Mouse (Mus musculus) thymus, adult 18-20 months (tissue): ENCODE measurements around the gene Rps11.
"Not testable (repeated sequence)": the region's sequence is repeated elsewhere in the genome, so short reads cannot be mapped to it uniquely, and the experiment has no call there.

ENCODE experiments used
- DNase-seq, 2 experiments: peaks; one replicate each; pipeline ENCODE4 v3.0.0; 2022; ENCODE audit warnings: mixed read lengths in 2 of 2

The Rps11 gene

DNA sequence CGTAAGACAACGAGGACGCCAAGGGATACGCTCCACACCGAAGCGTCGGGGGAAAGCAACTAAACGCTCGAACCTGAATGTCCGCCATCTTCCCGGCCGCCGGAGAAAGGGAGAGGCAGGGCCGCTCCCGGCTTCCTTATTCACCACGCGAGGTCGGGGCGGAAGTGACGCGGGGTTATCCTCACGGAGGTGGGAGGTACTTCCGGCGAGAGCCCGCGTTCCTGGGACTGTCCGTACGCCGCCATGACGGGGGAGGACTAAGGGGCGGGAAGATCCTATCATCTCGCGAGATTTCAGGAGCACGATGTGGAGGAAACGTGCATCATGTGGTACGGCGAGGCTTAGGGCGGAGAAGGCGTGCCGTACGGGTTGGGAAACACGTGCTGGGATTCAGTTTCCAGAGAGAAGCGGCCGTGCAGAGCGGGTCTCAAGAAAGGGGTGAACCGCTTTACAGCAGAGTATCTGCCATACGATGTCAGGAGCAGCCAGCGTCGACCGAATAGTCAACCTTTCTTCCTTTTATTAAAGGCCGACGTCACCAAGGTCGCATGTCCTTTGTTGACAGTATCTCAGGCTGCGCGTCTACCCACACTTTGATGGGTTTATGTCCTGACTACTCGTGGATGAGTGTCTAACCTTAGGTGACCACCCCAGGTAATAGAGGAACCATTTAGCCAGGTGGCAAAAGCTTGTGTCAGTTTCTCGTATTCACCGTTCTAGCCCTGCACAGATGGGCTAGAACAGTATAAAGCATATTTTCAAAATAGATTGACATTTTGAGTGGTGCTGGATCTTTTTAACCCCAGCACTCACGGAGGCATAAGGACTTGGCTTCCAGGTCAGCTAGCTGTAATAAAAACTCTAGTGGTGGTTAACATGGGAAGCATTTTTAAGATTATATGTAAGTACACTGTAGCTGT is at the start of gene Rps11:
Rps11 (minus strand) TSS at position 216 of the 920 bp plus-strand sequence.
- peak; percentile 98 to 99 for DNase-seq

DNA sequence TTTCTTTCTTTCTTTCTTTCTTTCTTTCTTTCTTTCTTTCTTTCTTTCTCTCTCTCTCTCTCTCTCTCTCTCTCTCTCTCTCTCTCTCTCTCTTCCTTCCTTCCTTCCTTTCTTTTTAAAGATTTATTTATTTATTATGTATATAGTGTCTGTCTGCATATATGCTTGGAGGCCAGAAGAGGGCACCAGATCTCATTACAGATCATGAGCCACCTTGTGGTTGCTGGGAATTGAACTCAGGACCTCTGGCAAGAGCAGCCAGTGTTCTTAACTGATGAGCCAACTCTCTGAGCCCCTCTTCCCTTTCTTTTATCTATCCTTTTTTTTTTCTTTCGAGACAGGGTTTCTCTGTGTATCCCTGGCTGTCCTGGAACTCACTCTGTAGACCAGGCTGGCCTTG is 49.5 kb upstream of the Rps11 start:
- DNase-seq, result not testable (repeated sequence)

DNA sequence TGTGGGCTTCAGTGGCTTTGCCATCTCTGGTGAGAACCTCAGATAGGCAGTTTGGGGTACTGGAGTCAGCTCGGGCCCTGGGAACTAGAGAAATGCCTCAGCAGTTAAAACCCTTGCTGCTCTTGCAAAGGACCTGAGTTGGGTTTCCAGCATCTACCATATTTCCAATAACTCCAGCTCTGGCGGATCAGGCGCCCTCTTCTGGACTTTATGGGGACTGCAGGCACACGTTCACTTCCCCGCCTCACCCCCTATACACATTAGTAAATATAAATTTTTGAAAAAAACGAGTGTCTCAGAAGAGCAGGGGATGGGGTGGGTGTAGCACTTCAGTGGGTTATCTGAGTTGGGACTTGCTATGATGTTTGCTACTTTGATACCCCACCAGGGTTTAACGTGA is 48.7 kb upstream of the Rps11 start:
- no peak for DNase-seq

DNA sequence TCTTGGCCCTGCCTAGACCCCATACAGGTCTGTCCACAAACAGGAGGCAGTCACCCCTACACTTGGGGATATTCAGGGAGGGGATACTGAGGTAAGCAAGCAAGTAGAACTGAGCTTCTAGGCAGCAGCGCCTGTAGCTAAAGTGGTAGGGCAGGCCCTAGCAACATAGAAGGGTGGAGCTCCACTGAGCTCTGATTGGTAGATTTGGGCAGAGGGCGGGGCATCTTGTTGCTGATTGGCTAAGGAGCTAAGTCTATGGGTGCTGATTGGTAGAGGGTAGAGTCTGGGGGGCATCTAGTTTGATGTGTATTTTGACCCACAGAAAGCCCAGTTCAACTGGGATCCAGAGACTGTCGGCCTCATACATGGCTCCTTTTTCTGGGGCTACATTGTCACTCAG is 45.3 kb upstream of the Rps11 start:
- no peak for DNase-seq

DNA sequence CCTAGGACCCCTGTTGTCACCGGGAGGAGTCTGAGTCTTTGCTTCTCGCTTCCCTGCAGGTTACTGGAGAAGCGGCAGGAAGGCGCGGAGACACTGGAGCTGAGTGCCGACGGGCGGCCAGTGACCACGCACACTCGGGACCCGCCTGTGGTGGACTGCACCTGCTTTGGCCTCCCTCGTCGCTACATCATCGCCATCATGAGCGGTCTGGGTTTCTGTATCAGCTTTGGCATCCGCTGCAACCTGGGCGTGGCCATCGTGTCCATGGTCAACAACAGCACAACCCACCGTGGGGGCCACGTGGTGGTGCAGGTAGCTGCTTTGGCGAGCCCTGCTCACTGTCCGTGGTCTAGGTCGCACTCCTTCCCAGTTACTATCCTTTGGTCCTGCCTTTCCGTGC is 44.4 kb upstream of the Rps11 start:
- no peak for DNase-seq

DNA sequence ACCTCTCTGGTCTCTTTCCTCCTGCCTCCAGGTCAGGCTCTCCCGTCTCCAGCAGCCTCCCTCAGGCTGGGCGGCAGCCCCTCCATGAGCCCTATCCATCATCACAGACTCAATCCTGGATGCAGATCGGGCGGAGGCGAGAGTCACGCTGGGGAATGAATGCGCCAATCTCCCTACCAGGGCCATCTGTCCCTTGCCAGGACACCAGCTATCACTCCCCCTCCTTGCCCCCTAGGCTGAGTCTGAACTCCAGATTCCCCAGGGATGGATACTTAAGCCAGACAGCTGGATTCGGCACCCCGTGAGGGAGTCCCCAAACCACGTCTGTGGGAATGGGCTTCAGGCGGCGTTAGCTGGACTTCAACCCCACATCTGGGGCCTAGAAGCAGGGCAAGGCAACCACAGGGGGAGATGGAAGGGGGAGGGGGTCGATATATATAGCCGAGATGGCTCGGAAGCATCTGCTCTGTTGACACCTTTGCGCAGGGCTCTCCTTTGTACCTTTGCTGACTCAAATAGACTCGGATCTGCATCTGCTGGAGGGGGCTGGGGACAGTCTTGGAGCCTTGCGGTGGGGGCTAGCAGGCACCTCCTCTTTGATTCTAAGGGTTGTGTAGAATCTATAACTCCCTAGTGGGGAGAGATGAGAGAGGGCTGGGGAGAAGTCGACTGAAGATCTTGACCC is 43.7 kb upstream of the Rps11 start:
- DNase-seq, result no peak

DNA sequence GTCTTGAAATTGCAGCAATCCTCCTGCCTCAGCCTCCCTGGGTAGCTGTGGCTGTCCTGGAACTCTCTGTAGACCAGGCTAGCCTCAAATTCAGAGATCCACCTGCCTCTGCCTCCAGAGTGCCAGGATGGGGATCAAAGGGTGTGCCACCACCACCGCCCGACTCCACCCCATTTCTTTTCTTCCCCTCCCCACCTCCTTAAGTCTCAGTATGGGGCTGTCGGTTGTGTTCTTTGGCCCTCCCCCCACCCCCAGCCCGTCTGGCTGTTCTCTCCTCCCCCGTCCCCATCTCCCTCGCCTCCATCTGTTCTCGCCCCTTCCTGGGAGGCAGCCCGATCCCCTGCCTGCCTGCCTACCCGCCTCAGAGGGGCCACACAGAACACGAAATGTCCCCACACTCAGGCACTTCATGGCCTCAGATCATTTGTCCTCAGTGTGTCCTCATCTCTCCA is 42.7 kb upstream of the Rps11 start:
- no peak for DNase-seq

DNA sequence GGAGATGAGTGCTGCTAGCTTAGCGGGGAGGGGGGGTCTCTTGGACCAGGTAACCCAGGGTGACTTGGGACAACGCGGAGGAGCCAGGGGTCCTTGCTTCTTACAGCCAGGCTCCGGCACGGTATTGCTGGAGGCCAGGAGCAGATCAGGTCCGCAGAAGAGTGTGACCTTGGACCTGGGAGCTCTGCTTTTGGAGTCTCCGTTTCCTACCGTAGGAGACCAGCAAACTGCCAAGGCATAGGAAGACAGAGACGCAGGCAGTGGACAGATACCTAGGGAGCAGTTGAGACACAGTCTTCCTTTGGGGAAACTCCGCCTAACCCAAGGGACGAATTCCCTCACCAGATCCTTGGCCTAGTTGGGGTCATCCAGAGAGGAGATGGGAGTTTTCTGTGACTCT is 41.5 kb upstream of the Rps11 start:
- no peak for DNase-seq

DNA sequence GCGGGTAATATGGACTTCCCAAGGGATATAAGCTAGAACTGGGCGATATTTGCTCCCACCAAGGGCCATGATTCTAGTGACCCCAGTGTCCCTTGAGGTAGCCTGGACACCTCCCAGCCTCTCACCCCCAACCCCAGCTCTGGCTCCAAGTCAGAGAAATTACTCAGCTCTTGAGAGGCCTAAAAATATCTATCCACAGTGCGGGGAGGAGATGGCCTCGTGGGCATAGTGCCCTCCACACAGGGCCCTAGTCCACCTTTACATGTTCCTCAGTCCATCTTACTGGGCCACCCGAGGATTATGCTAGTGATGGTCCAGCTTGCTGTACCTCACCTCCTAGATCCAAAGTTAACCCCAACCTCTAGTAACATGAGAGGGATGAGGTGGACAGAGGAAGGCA is 40.6 kb upstream of the Rps11 start:
- DNase-seq, result no peak

DNA sequence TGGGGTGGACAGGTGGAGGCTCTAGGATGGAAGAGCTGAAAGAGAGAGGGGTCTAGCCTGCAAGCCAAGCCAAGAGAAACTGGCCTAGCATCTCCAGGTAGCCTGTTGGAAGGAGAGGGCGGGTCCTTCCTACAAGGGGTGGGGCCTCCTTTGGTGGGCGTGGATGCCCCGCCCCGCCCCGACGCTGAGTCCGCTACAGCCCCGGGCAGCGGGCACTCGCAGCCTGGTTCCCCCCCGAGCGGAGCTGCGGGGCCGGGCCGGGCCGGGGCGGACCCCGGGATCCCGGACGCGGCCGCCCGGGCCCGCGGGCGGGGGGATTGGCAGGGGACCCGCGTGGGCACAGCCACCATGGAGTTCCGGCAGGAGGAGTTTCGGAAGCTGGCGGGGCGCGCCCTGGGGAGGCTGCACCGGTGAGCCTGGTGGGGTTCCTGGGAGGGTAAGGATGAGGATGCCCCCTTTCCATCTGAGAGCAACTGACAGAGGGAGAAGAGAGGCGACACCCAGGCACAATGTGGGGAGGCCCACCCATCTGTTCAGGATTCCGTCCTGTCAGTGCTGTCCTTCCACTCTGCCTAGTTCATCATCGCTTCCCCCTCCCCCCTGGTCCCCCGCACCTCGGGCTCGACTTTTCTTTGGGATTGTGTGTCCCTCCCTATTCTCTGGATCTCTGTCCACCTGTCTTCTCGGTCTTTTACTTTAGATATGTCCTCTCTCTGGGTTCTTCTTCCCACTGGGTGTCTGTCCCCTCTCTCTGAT is 39.7 kb upstream of the Rps11 start, which contains the start of gene Slc17a7:
Slc17a7 (plus strand) TSS at position 215 of the 756 bp plus-strand sequence.
- DNase-seq, result no peak

DNA sequence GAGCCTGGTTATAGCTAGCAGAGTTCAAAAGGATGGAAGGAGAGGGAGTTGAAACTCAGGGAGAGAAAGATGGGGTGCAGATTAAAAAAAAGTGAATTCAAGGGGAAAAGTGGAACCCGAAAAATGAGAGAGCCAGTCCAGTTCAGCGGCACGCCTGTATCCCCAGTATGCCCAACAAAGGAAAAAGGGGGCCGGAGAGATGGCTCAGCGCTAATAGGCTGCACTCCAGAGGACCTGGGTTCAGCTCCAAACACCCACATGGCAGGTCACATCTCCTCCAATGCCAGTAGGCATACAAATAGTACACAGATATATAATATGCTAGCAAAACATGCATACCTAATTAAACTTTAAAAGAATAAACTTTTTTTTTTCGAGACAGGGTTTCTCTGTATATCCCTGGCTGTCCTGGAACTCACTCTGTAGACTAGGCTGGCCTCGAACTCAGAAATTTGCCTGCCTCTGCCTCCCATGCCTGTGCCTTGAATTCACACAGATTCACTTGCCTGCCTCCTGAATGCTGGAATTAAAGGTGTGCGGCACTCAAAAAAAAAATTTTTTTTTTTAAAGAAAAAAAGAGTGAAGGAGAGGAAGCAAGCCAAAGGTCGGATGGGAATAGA is 38.9 kb upstream of the Rps11 start:
- DNase-seq, result no peak

DNA sequence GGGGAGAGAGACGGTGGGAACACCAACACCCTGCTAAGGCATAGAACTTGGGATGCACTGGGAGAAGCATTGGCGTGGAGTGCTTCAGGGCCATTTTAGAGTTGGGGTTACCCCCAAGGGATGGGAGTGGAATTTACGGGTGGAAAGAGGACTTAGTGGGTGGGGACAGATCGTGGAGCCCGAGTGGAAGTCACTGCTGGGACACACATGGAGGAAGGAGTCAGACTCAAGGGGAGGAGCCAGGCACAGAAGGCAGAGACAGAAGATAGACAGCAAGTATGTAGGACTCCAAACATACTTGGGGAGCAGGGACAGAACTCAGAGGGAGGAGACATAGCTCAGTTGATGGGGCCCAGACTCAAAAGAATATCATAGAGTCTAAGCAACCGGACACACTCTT is 38.3 kb upstream of the Rps11 start:
- no peak for DNase-seq

DNA sequence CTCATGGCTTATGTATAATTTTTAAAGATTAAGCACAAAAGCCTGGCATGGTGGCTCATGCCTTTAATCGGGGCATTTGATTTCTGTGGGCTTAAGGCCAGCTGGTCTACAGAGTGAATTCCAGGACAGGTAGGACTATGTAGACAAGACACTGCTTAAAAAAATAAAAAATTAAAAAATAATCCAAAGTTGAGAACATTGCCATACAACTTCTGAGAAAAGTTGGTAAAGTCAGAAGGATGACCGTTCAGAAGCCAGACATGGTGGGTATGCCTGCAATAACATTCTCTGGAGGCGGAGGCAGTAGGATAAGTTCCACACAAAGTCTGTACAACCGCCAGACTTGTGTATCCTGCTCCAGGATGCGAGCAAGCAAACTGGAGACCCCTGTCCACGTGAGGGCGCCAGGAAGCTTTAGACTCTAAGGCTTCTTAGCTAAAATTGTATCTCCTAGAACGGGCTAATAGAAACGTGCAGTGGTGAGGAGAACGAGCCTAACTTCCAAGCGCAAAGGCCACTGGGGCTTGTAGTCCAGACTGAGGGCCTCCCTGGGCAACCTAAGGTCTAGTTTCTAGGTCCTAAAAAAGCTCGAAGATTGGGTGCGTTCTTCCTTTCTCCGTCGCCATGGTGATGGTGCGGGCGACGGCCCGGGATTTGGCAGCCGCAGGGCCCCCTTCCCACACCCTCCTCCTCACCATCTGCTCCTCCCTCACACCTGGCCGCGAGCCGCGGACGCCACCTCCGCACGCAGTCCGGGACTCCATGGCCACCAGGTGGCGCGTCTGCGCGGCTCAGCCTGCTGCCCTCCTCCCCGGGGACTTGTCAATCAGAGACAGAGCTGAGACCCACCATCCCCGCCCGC is 37.6 kb upstream of the Rps11 start:
- DNase-seq, result peak; percentile 83 to 84

DNA sequence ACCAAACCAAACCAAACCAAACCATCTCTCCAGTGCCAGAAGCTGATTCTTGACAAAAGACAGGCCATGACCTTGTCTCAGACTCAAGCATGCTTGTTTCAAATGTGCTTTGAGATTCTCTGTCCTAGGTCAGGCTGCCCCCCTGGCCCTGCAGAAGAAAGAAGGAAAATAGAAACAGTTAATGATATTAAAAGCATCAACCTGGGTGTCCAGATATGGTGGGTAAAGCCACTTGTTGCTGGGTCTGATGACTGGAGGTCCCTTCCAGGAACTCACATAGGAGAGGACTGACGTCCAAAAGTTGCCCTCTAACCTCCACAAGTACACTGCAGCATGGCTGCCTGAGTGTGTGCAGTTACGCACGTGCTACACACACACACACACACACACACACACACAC is 36.6 kb upstream of the Rps11 start:
- no peak for DNase-seq

DNA sequence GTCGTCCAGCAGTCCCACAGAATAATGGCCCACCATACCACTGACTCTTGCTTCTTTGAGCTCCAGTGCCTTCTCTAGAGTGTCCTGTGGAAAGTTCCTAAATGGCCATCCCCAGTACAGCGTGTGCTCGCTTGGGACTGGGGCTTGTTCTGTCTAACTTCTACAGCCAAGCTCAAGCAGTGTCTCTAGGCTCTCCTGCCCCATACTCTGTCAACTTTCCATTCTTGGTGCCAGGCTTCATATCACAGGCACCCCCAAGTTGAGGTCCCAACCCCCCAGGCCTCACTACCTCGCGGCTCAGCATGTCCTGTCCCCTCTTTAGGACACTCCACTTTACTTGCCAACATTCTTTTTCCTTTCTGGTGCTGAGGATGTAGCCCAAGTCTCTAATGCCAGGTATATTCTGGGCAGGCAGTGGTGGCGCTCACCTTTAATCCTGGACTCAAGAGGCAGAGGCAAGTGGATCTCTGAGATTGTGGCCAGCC is 36.1 kb upstream of the Rps11 start:
- no peak for DNase-seq

DNA sequence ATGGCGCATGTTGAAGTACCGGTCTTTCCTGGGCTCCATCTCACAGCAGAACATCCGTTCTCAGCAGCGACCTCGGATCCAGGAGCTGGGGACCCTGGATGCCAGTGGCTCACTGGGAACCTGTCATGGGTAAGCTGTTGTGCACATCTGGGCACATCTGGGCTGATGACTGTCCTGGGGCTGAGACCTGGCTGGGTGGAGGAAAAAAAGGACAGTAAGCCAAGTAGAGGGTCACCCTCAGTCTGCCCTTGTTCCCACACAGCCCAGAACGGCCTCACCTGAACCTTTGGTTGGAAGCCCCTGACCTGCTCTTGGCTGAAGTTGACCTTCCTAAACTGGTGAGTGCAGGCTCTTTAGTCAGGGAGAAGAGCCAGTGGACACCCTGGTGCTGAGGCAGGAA is 34.8 kb upstream of the Rps11 start:
- no peak for DNase-seq

DNA sequence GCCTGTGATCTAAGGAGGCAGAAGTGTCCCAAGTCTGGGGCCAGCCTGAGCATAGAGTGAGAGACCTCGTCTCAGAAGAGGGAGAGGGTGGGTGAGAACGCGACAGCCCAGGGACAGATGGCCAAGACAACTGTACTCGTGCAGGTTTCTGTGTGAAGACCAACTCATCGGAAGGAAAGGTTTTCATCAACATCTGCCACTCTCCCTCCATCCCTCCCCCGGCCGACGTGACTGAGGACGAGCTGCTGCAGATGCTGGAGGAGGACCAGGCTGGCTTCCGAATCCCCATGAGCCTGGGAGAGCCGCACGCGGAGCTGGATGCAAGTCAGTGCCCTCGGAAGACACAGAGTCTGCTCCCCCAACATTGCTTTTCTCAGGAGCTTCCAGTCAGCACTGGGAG is 33.2 kb upstream of the Rps11 start:
- DNase-seq, result no peak

DNA sequence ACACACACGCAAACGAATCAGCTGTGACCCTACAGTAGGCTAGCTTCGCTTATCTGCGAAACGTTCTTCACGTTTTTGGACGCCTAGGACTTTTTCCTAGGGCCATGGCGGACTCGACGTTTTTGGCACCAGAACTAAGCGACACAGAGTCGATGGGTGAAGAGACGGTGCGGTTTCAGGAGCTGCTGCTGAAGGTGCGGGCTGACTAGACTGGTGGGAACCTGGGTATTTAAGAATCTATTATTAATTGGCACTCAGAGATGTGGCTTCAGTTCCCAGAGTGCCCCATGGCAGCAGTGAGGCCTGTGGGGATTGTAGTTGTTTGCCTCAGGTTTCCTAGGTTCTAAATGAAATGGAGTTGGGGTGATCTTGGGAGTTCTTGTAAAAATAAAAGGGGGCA is 32.0 kb upstream of the Rps11 start:
- DNase-seq, result no peak

DNA sequence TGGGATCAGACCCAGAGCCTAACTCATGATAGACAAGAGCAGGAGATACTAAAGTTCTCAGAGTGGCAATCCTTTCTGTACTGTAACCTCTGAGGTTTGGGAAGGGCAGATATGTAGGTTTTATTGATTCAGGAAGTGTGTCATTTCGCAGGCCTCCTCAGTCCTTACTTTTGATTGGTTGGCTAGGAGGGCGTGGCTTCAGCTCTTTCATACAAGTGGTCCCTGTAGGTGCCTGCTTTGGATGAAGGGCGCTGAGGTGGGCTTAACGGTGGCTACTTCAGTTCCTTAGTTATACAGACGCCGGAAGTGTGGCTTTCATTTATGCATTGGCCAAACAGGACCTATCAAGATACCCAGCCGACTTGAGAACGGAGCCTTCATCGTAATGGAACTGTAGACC is 31.4 kb upstream of the Rps11 start:
- no peak for DNase-seq

DNA sequence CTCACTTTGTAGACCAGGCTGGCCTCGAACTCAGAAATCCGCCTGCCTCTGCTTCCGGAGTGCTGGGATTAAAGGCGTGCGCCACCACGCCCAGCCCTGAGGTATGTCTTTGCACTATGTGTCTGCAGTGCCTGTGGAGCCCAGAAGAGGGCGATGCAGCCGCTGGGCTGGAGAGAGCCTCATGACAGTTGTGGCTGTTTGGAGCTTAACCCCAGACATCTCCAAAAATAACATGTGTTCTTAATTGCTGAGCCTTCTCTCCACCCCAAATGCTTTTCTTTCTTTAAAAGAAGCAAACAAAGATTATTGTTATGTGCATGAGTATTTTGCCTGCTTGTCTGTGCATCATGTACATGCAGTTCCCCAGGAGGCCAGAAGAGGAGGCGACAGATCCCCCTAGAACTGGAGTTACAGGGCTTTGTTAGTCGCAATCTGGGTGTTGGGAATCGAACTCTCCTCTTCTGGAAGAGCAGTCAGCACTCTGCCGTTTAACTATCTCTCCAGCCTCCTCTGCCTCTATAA is 30.8 kb upstream of the Rps11 start:
- peak in 1 of 2 experiments; percentile 41 for DNase-seq
